Mouse (Mus musculus) kidney, postnatal 0 days (tissue): Measurements from ENCODE around the gene Supt7l. TPM values are rescaled to one million over a fixed set of nuclear protein-coding genes. Genes with fewer than 3 reads are reported as not detected.

Experiments
- ATAC-seq: fragments of 200-750 bp; cut with Nextera tagmentation; replicated peaks from 2 replicates; pipeline ENCODE4 v1.8.0; 2017; ENCODE audit warnings: low read depth, moderate number of reproducible peaks, moderate TSS enrichment, moderate library complexity; ENCODE audit not compliant: low FRiP score
- DNase-seq: peaks from one replicate; pipeline ENCODE4 v3.0.0-alpha.2; 2016; ENCODE audit warnings: low spot score
- H3K27ac ChIP-seq: fragments of 300-500 bp; sonication (generic); 2 replicates; pipeline ENCODE4 v1.5.1; 2014; ENCODE audit warnings: mild to moderate bottlenecking
- H3K27me3 ChIP-seq: fragments of 300-500 bp; sonication (generic); 2 replicates; pipeline ENCODE4 v1.6.1; 2014; ENCODE audit warnings: low read length, mixed read lengths; ENCODE audit not compliant: insufficient read depth
- H3K36me3 ChIP-seq: fragments of 300-500 bp; sonication (generic); 2 replicates; pipeline ENCODE4 v1.6.1; 2014; ENCODE audit warnings: low read length, mixed read lengths; ENCODE audit not compliant: insufficient read depth
- H3K4me1 ChIP-seq: fragments of 300-500 bp; sonication (generic); replicated peaks from 2 replicates; pipeline ENCODE4 v1.6.1; 2014; ENCODE audit warnings: antibody characterized with exemption, low read length, mixed read lengths; ENCODE audit not compliant: insufficient read depth
- H3K4me2 ChIP-seq: fragments of 300-500 bp; sonication (generic); 2 replicates; pipeline ENCODE4 v1.6.1; 2014; ENCODE audit warnings: mild to moderate bottlenecking, low read length, moderate library complexity, mixed read lengths
- H3K4me3 ChIP-seq: fragments of 300-500 bp; sonication (generic); replicated peaks from 2 replicates; pipeline ENCODE4 v1.5.1; 2014; ENCODE audit warnings: low read depth, low read length
- H3K9ac ChIP-seq: fragments of 300-500 bp; sonication (generic); 2 replicates; pipeline ENCODE4 v1.6.1; 2014; ENCODE audit warnings: low read depth, low read length
- H3K9me3 ChIP-seq: fragments of 300-500 bp; sonication (generic); replicated peaks from 2 replicates; pipeline ENCODE4 v1.6.1; 2016; ENCODE audit warnings: low read length, inconsistent platforms, mixed read lengths
- CTCF ChIP-seq: IDR thresholded peaks from 2 replicates; pipeline ENCODE4 v1.5.1; 2016; ENCODE audit warnings: antibody characterized with exemption, low read depth, mild to moderate bottlenecking, moderate library complexity
- WGBS: fragments of 180-500 bp; shearing (Covaris S2); extraction: QIAGEN DNeasy Blood & Tissue Kit; methylation state at CpG from one replicate; pipeline ENCODE4 v1.1.7; 2014; 5-methylcytosine and 5-hydroxymethylcytosine counted together
- polyA plus RNA-seq: library from polyadenylated mRNA; unstranded; fragments of >200 nt; fragmentation: Nextera tagmentation; extraction: Ambion mirVana; gene quantifications from 2 replicates; pipeline ENCODE4 v1.2.1, GENCODE M21; 2015

The Supt7l gene
- polyA plus RNA-seq, 1 experiment from 2014 or later = 13.6 TPM

DNA sequence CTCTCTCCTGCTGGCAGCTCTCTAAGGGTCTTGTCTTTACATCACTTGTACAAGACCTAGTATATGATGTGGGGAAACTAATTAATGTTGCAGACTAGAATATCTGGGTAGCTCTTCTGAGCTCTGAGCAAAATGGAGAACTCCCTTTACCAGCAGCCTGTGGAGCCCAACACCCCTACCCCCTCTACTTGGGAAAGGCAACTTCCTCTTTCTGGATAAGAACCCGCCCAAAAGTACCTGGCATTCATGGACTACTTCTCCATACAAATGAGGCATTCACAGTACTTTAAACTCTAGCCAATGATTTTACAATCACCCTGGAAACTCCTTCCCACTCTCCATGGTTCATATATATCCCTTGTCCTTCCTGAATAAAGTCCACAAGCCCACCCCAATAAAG lies 15.1 kb downstream of the Supt7l start:
- no peaks in the 10 kb centered on the region for H3K9me3 ChIP-seq
- no peak overlapping the region for H3K4me3 ChIP-seq
- WGBS = 92% methylated on average over 1 of the region's 1 CpGs
- no peaks in the 10 kb centered on the region for H3K4me1 ChIP-seq
- H3K36me3 ChIP-seq = peaks cover 48% of the 10 kb centered on the region; the same call in 1 of the 2 replicates
- no peaks in the 10 kb centered on the region for H3K27me3 ChIP-seq
- no peak overlapping the region for H3K9ac ChIP-seq
- ATAC-seq = no peak
- no peak overlapping the region for H3K4me2 ChIP-seq
- no peak for TF ChIP-seq CTCF
- no peak overlapping the region for H3K27ac ChIP-seq
- DNase-seq = no peak

DNA sequence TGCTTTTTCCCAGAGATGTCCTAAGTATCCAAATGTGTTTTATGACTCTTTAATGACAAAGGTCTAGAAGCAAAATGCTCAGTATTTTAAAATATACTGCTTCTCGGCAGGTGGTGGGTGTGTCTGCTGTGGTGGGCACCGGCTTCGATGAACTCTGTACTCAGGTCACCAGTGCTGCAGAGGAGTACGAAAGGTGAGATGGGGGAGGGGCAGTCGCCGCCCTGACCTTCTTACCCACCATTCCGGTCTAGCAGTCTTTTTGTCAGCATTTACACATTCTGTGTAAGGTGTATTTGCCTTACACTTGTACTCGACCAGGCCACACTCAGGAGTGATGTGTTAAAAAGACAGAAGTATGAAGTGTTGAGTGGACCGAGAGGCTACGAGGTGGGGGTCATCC lies 22.8 kb downstream of the Supt7l start:
- no peak for ATAC-seq

DNA sequence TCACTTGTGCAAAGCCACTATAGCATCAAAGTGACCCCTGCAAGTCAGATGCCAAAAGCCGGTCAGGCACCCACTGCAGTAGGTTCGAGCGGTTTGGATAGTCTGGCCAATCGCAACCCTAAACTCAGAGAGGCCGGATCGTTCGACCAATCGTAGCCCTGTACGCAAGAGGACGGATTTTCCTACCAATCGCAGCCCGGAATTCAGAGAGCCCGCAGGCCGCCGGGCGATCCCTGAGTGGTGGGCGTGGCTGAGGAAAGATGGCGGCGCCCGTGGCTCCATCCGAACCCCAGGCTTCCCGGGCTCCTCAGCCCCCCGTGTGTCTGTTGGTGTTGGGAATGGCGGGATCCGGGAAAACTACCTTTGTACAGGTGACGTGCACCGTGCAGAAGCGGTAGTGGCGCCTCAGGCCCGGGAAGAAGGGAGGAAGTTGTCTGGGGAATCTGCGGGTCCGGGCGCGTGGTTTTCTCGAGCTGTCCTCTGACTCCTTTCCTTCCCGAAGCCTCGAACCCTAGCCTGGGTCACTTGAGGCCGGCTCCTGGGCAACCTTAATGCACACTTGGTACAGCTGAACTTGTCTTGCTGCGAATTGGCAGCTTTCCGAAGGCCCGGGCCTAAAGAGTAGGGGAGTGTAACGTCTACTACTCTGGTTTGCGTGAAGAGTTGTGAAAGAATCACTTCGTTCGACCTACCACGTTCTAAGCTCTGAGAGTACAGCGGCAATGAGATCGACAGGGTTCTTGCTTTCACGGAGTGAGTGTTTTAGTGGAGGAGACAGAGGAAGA lies 32.9 kb downstream of the Supt7l start, which contains the start of gene Gpn1:
Gene Gpn1 (plus strand): TSS at position 229 of the 785 bp plus-strand sequence.
- Histone ChIP-seq H3K9ac (peak within 1 kb of the TSS; percentile 65), H3K4me3 (peak within 1 kb of the TSS; percentile 68), H3K27me3 (no peaks in the 10 kb centered on the region), H3K9me3 (no peaks in the 10 kb centered on the region), H3K36me3 (peaks cover 16% of the 10 kb centered on the region; the same call in 1 of the 2 replicates), H3K4me2 (peak within 1 kb of the TSS; percentile 67), H3K4me1 (0 out of 2 replicates have a peak, but pooled peaks cover 2% of the 10 kb centered on the region), H3K27ac (no peak within 1 kb of the TSS)
- DNase-seq = peak; percentile 97
- WGBS = under 1% methylated on average over 49 of the region's 49 CpGs
- peak; percentile 100 for ATAC-seq
- TF ChIP-seq CTCF = no peak

More for the DNA sequence above, 22.8 kb downstream of the Supt7l start:
- no peaks in the 10 kb centered on the region for H3K27me3 ChIP-seq
- no peak overlapping the region for H3K4me2 ChIP-seq
- no peak overlapping the region for H3K27ac ChIP-seq
- no peak overlapping the region for H3K4me3 ChIP-seq
- 84% methylated on average over 10 of the region's 10 CpGs for WGBS
- DNase-seq = no peak
- H3K9me3 ChIP-seq = no peaks in the 10 kb centered on the region
- no peak overlapping the region for H3K9ac ChIP-seq
- peaks cover 70% of the 10 kb centered on the region for H3K36me3 ChIP-seq
- TF ChIP-seq CTCF = no peak
- H3K4me1 ChIP-seq = no peaks in the 10 kb centered on the region

DNA sequence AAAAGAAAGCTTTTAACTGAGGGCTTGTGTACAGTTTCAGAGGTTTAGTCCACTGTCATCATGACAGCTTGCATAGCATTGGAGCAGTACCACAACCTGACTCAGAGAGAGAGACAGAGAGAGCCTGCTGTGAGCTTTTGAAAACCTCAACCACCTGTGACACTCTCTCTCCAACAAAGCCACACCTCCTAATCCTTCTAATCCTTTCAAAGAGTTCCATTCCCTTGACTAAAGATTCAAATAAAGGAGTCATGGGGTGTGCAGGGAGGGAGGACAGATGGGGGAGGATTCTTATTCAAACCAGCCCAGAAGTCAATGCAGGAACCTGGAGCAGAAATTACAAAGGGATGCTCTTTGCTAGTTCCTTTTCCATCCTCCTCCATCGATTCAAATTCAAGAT lies 35.6 kb downstream of the Supt7l start:
- 52% methylated on average over 1 of the region's 1 CpGs for WGBS
- no peak for TF ChIP-seq CTCF
- Histone ChIP-seq H3K9ac (no peak overlapping the region), H3K9me3 (no peaks in the 10 kb centered on the region), H3K27ac (no peak overlapping the region), H3K27me3 (no peaks in the 10 kb centered on the region), H3K4me2 (no peak overlapping the region), H3K4me1 (0 out of 2 replicates have a peak, but pooled peaks cover 2% of the 10 kb centered on the region), H3K4me3 (no peak overlapping the region), H3K36me3 (0 out of 2 replicates have a peak, but pooled peaks cover 4% of the 10 kb centered on the region)
- DNase-seq (no peak), ATAC-seq (no peak)

DNA sequence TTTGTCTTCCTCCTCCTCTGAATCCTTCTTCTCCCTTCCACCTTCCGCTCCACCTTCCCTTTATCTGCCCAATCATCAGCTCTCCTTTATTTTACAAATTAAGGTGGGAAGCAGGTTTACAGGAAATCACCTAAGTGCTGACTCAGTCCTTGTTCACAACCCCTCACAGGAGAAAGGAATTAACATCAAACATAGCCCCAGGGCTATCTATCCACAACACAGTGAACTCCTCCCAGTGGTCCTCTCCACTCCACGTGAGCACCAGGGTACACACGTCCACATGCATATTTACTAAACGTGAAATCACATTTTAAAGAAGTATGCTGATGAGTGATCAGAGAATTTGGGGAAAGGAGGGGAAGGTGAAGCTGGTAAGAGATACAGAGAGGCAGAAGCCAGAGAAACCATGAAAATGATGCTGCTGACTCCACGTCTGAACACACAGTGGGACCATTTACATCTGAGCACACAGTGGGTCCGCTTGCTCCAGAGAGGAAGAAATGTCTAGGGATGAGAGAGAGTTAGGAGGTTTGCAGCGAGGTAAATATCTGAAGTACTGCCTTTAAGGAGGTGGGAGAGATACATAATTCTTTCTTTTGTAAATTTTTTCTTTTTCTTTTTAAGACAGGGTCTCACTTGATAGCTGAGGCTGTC lies 38.4 kb downstream of the Supt7l start:
- TF ChIP-seq CTCF = no peak
- no peak for DNase-seq
- 59% methylated on average over 7 of the region's 7 CpGs for WGBS
- no peaks in the 10 kb centered on the region for H3K36me3 ChIP-seq
- H3K27me3 ChIP-seq = no peaks in the 10 kb centered on the region
- no peak for ATAC-seq
- no peaks in the 10 kb centered on the region for H3K9me3 ChIP-seq
- no peak overlapping the region for H3K9ac ChIP-seq
- no peak overlapping the region for H3K4me2 ChIP-seq
- H3K4me3 ChIP-seq = no peak overlapping the region
- H3K27ac ChIP-seq = no peak overlapping the region
- no peaks in the 10 kb centered on the region for H3K4me1 ChIP-seq

DNA sequence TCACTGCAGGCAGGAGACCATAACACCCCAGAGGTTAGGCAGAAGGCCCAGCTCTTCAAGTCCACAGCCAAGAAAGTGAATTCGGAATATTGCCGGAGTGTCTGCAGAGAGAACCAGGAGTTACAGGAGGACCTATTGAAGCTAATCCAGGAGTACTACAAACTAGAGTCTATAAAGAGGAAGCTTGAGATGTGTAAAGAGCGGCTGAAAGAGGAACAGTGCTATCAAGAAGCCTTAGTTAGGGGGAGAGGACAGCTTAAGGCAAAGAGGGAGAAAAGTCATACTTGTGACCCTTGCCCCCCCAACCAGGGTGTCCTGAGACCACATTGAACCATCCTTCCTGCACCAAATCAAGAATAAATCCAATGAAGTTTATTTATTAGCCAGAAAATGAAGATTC lies 39.7 kb downstream of the Supt7l start:
- no peak overlapping the region for H3K9ac ChIP-seq
- no peak for DNase-seq
- no peaks in the 10 kb centered on the region for H3K27me3 ChIP-seq
- TF ChIP-seq CTCF = no peak
- H3K4me3 ChIP-seq = no peak overlapping the region
- H3K27ac ChIP-seq = no peak overlapping the region
- 92% methylated on average over 3 of the region's 3 CpGs for WGBS
- no peak for ATAC-seq
- no peaks in the 10 kb centered on the region for H3K36me3 ChIP-seq
- no peak overlapping the region for H3K4me2 ChIP-seq
- no peaks in the 10 kb centered on the region for H3K4me1 ChIP-seq
- no peaks in the 10 kb centered on the region for H3K9me3 ChIP-seq
